31 mouse cellular contexts compared by ENCODE assay signal in genomic region chr10:80443575-80444278, GRCm38 (mm10). TPM values are rescaled to one million over a fixed set of nuclear protein-coding genes. Genes with fewer than 3 reads are reported as not detected.
DNase-seq lines count a peak whose midpoint lies in the region; ATAC-seq and TF ChIP-seq lines count a peak whose summit lies in the region.
"Had no signal": no experiment of that assay in that cellular context is flagged by ENCODE, and none has a peak within 500 bp of the region (broad histone marks: within the 10 kb centered on the region; RNA-seq: fewer than 3 reads in every experiment).

No protein-coding gene starts in this region.

- no peak overlapping the region for H3K4me2 ChIP-seq in embryonic facial prominence, embryonic 14.5 days (ENCODE audit: low read depth, low read length)
- no peak overlapping the region for H3K4me2 ChIP-seq in limb, embryonic 12.5 days
- H3K4me2 ChIP-seq in midbrain, embryonic 14.5 days (ENCODE audit: low read length), result no peak overlapping the region
- no peak overlapping the region for H3K4me2 ChIP-seq in midbrain, embryonic 16.5 days (ENCODE audit: low read length)
- H3K4me2 ChIP-seq: kidney, embryonic 15.5 days; limb, embryonic 15.5 days; lung, embryonic 14.5 days had no signal

- TF ChIP-seq CTCF in MEL (IDR thresholded peaks at IDR 0.05 in 2 of 3, conservative IDR thresholded peaks at IDR 0.05 in 1 of 3; ENCODE audit: control insufficient read depth in 1 of 3, insufficient read depth in 1 of 3, low read depth in 2 of 3, low read length in 3 of 3, poor library complexity in 1 of 3, severe bottlenecking in 1 of 3), result no peak

- no peaks in the 10 kb centered on the region for H3K79me2 ChIP-seq in MEL (ENCODE audit: control insufficient read depth, insufficient read depth, low read length, poor library complexity)

- no peak for ATAC-seq in embryonic facial prominence, embryonic 14.5 days (ENCODE audit: low read depth)
- no peak for ATAC-seq in limb, embryonic 12.5 days (ENCODE audit: insufficient number of reproducible peaks, insufficient read depth, low FRiP score, low TSS enrichment, low read depth)
- ATAC-seq in midbrain, embryonic 14.5 days (ENCODE audit: low FRiP score, low TSS enrichment), result no peak
- ATAC-seq in midbrain, embryonic 16.5 days, result no peak
- ATAC-seq: CD4-positive, CD25-positive, alpha-beta regulatory T cell, adult 4 months; forebrain, postnatal 0 days; Patski had no signal

- peaks cover 6% of the 10 kb centered on the region; the same call in 1 of the 2 replicates for H3K27me3 ChIP-seq in embryonic facial prominence, embryonic 14.5 days (replicated peaks; ENCODE audit: control insufficient read depth, insufficient read depth, low read length)
- peaks cover 44% of the 10 kb centered on the region for H3K27me3 ChIP-seq in embryonic facial prominence, embryonic 10.5 days (replicated peaks; ENCODE audit: low read depth, poor library complexity, severe bottlenecking)
- peaks cover 58% of the 10 kb centered on the region for H3K27me3 ChIP-seq in limb, embryonic 12.5 days
- peaks cover 50% of the 10 kb centered on the region for H3K27me3 ChIP-seq in limb, embryonic 10.5 days (ENCODE audit: low read depth, poor library complexity, severe bottlenecking)
- no peaks in the 10 kb centered on the region for H3K27me3 ChIP-seq in midbrain, embryonic 14.5 days (ENCODE audit: control insufficient read depth, insufficient read depth, low read length)
- no peaks in the 10 kb centered on the region; the same call in 1 of the 2 replicates for H3K27me3 ChIP-seq in midbrain, embryonic 16.5 days (ENCODE audit: control insufficient read depth, insufficient read depth, low read depth, low read length)
- no peaks in the 10 kb centered on the region for H3K27me3 ChIP-seq in MEL (ENCODE audit: control insufficient read depth in 1 of 2, insufficient read depth in 2 of 2, low read length in 2 of 2)
- H3K27me3 ChIP-seq: Patski had no signal

- no peaks in the 10 kb centered on the region for H3K36me3 ChIP-seq in embryonic facial prominence, embryonic 14.5 days (ENCODE audit: control insufficient read depth, insufficient read depth, low read length)
- no peaks in the 10 kb centered on the region for H3K36me3 ChIP-seq in embryonic facial prominence, embryonic 10.5 days (replicated peaks)
- no peaks in the 10 kb centered on the region for H3K36me3 ChIP-seq in limb, embryonic 12.5 days
- H3K36me3 ChIP-seq in limb, embryonic 10.5 days, result no peaks in the 10 kb centered on the region
- no peaks in the 10 kb centered on the region for H3K36me3 ChIP-seq in midbrain, embryonic 14.5 days (ENCODE audit: control insufficient read depth, insufficient read depth, low read length)
- H3K36me3 ChIP-seq in midbrain, embryonic 16.5 days (ENCODE audit: control insufficient read depth, insufficient read depth, low read length), result no peaks in the 10 kb centered on the region
- no peaks in the 10 kb centered on the region; a peak in 2 of 4 replicates for H3K36me3 ChIP-seq in MEL (ENCODE audit: control insufficient read depth in 1 of 2, insufficient read depth in 2 of 2, low read length in 2 of 2)
- H3K36me3 ChIP-seq: kidney, embryonic 15.5 days; limb, embryonic 15.5 days had no signal

- TF ChIP-seq RAD21 in MEL (IDR thresholded peaks at IDR 0.05; ENCODE audit: low read depth, low read length), result no peak

- no peaks in the 10 kb centered on the region for H3K9me3 ChIP-seq in embryonic facial prominence, embryonic 14.5 days (ENCODE audit: control insufficient read depth, low read length)
- no peaks in the 10 kb centered on the region for H3K9me3 ChIP-seq in embryonic facial prominence, embryonic 10.5 days
- no peaks in the 10 kb centered on the region for H3K9me3 ChIP-seq in limb, embryonic 12.5 days
- no peaks in the 10 kb centered on the region for H3K9me3 ChIP-seq in limb, embryonic 10.5 days (replicated peaks)
- H3K9me3 ChIP-seq in midbrain, embryonic 14.5 days (ENCODE audit: control insufficient read depth, low read length), result no peaks in the 10 kb centered on the region
- H3K9me3 ChIP-seq in midbrain, embryonic 16.5 days (replicated peaks; ENCODE audit: control insufficient read depth, low read length, poor library complexity, severe bottlenecking), result no peaks in the 10 kb centered on the region
- H3K9me3 ChIP-seq in MEL (replicated peaks; ENCODE audit: insufficient read depth, low read length), result no peaks in the 10 kb centered on the region
- H3K9me3 ChIP-seq: kidney, embryonic 15.5 days; limb, embryonic 15.5 days had no signal

- no peak overlapping the region for H3K27ac ChIP-seq in embryonic facial prominence, embryonic 14.5 days (replicated peaks; ENCODE audit: low read depth, low read length)
- H3K27ac ChIP-seq in embryonic facial prominence, embryonic 10.5 days (replicated peaks), result no peak overlapping the region
- H3K27ac ChIP-seq in limb, embryonic 12.5 days, result no peak overlapping the region
- no peak overlapping the region for H3K27ac ChIP-seq in limb, embryonic 10.5 days
- no peak overlapping the region for H3K27ac ChIP-seq in midbrain, embryonic 14.5 days (replicated peaks; ENCODE audit: low read depth, low read length)
- H3K27ac ChIP-seq in midbrain, embryonic 16.5 days (ENCODE audit: low read length), result no peak overlapping the region
- H3K27ac ChIP-seq in MEL (ENCODE audit: control insufficient read depth, low read depth, low read length), result no peak overlapping the region
- H3K27ac ChIP-seq: heart, adult 2 months; hindbrain, postnatal 0 days; kidney, embryonic 15.5 days; limb, embryonic 15.5 days had no signal

- H3K4me3 ChIP-seq in embryonic facial prominence, embryonic 14.5 days (ENCODE audit: low read depth, low read length), result no peak overlapping the region
- no peak overlapping the region for H3K4me3 ChIP-seq in embryonic facial prominence, embryonic 10.5 days
- H3K4me3 ChIP-seq in limb, embryonic 12.5 days (replicated peaks), result no peak overlapping the region
- no peak overlapping the region for H3K4me3 ChIP-seq in limb, embryonic 10.5 days
- no peak overlapping the region for H3K4me3 ChIP-seq in midbrain, embryonic 14.5 days (replicated peaks; ENCODE audit: low read depth, low read length)
- H3K4me3 ChIP-seq in midbrain, embryonic 16.5 days (ENCODE audit: low read depth, low read length), result no peak overlapping the region
- no peak overlapping the region for H3K4me3 ChIP-seq in MEL (ENCODE audit: control insufficient read depth in 1 of 2, insufficient read depth in 1 of 2, low read depth in 2 of 2, low read length in 2 of 2)
- H3K4me3 ChIP-seq: heart, adult 2 months; kidney, embryonic 15.5 days; limb, embryonic 15.5 days had no signal

- no peak for DNase-seq in embryonic facial prominence, embryonic 14.5 days (ENCODE audit: low spot score)
- DNase-seq in embryonic facial prominence, embryonic 10.5 days (ENCODE audit: low spot score), result no peak
- DNase-seq in limb, embryonic 10.5 days (ENCODE audit: low spot score), result no peak
- DNase-seq in midbrain, embryonic 14.5 days, result no peak
- DNase-seq in MEL (ENCODE audit: low read depth, low spot score), result no peak
- DNase-seq in gastrocnemius, postnatal 10 days, result no peak
- DNase-seq: adrenal gland, adult 8-10 months; cerebellum, adult 2 months; cerebellum, postnatal 36 days; forebrain, postnatal 0 days; gastrocnemius, postnatal 36 days; heart, adult 2 months; heart, postnatal 36 days; kidney, adult 11 months; kidney, postnatal 36 days; layer of hippocampus, postnatal 36 days; right cerebral cortex, postnatal 25 days; thymus, adult 18-20 months; thymus, postnatal 36 days had no signal

- 0 out of 2 replicates have a peak overlapping the region, but pooled peaks have one; percentile 14 for H3K9ac ChIP-seq in embryonic facial prominence, embryonic 14.5 days (ENCODE audit: low read depth, low read length)
- H3K9ac ChIP-seq in limb, embryonic 12.5 days (replicated peaks), result 0 out of 2 replicates have a peak overlapping the region, but pooled peaks have one; percentile 23
- H3K9ac ChIP-seq in midbrain, embryonic 14.5 days (replicated peaks; ENCODE audit: low read length), result 0 out of 2 replicates have a peak overlapping the region, but pooled peaks have one; percentile 29
- no peak overlapping the region for H3K9ac ChIP-seq in midbrain, embryonic 16.5 days (ENCODE audit: low read depth, low read length)
- no peak overlapping the region for H3K9ac ChIP-seq in MEL (ENCODE audit: control insufficient read depth, low read depth, low read length, poor library complexity, severe bottlenecking)
- H3K9ac ChIP-seq: forebrain, postnatal 0 days; kidney, embryonic 15.5 days; limb, embryonic 15.5 days; lung, embryonic 14.5 days had no signal

- H3K4me1 ChIP-seq in embryonic facial prominence, embryonic 14.5 days (ENCODE audit: control insufficient read depth, insufficient read depth, low read length), result no peaks in the 10 kb centered on the region
- peaks cover 12% of the 10 kb centered on the region; the same call in 1 of the 2 replicates for H3K4me1 ChIP-seq in embryonic facial prominence, embryonic 10.5 days
- peaks cover 6% of the 10 kb centered on the region; the same call in 1 of the 2 replicates for H3K4me1 ChIP-seq in limb, embryonic 12.5 days (replicated peaks)
- H3K4me1 ChIP-seq in limb, embryonic 10.5 days, result peaks cover 5% of the 10 kb centered on the region
- H3K4me1 ChIP-seq in midbrain, embryonic 14.5 days (ENCODE audit: control insufficient read depth, insufficient read depth, low read length), result no peaks in the 10 kb centered on the region
- H3K4me1 ChIP-seq in midbrain, embryonic 16.5 days (ENCODE audit: control insufficient read depth, insufficient read depth, low read length), result no peaks in the 10 kb centered on the region
- H3K4me1 ChIP-seq in MEL (ENCODE audit: control insufficient read depth in 1 of 2, insufficient read depth in 2 of 2, low read length in 2 of 2), result peaks cover 6 to 19% of the 10 kb centered on the region in 2 experiments

- WGBS in embryonic facial prominence, embryonic 14.5 days, result 80% methylated on average over 8 of the region's 8 CpGs
- WGBS in embryonic facial prominence, embryonic 10.5 days, result 85% methylated on average over 7 of the region's 8 CpGs
- WGBS in limb, embryonic 12.5 days, result 81% methylated on average over 8 of the region's 8 CpGs
- 86% methylated on average over 7 of the region's 8 CpGs for WGBS in limb, embryonic 10.5 days
- 85% methylated on average over 7 of the region's 8 CpGs for WGBS in midbrain, embryonic 14.5 days
- 75% methylated on average over 8 of the region's 8 CpGs for WGBS in midbrain, embryonic 16.5 days

- TF ChIP-seq POLR2A in MEL (IDR thresholded peaks at IDR 0.05; ENCODE audit: control insufficient read depth in 1 of 2, insufficient read depth in 1 of 2, low read depth in 1 of 2, low read length in 2 of 2, poor library complexity in 1 of 2), result no peak

- no peak for TF ChIP-seq EP300 in MEL (IDR thresholded peaks at IDR 0.05; ENCODE audit: low read depth in 1 of 2, low read length in 2 of 2)

RNA-seq across cellular contexts. Expression of gene Tcf3, which starts 10.3 kb away (rescaled TPM):
- polyA plus RNA-seq in embryonic facial prominence, embryonic 14.5 days (2014; fragmentation: Nextera tagmentation; extraction: Ambion mirVana), result 93.7 and 112 TPM in 2 replicates
- 225 and 235 TPM in 2 replicates for polyA plus RNA-seq in embryonic facial prominence, embryonic 10.5 days (2016; fragmentation: Nextera tagmentation; extraction: Ambion mirVana)
- polyA plus RNA-seq in limb, embryonic 12.5 days (2016; fragmentation: Nextera tagmentation; extraction: Ambion mirVana), result 247 and 274 TPM in 2 replicates
- polyA plus RNA-seq in limb, embryonic 10.5 days (2016; fragmentation: Nextera tagmentation; extraction: Ambion mirVana), result 260 and 283 TPM in 2 replicates
- 49.8 and 60.4 TPM in 2 replicates for polyA plus RNA-seq in midbrain, embryonic 14.5 days (2014; fragmentation: Nextera tagmentation; extraction: Ambion mirVana)
- 30.2 and 35.2 TPM in 2 replicates for polyA plus RNA-seq in midbrain, embryonic 16.5 days (2015; fragmentation: Nextera tagmentation; extraction: Ambion mirVana)
- total RNA-seq in MEL (2012; rRNA removed), result 113 and 125 TPM in 2 replicates
- 100 to 1,000 TPM in 1 of 2 experiments, not detected in 1; 258 TPM for polyA plus RNA-seq in MEL (2012; ENCODE audit: insufficient read depth in 1 of 2, insufficient read length in 2 of 2, low read depth in 1 of 2, low replicate concordance in 2 of 2, missing spikeins in 1 of 2)
- 10 to 100 TPM; 33.0 to 43.2 TPM for total RNA-seq in gastrocnemius, postnatal 10 days (2021)

RNA-seq across cellular contexts. Expression of gene Uqcr11, which starts 37.1 kb away (rescaled TPM):
- polyA plus RNA-seq in embryonic facial prominence, embryonic 14.5 days (2014; fragmentation: Nextera tagmentation; extraction: Ambion mirVana), result 751 and 879 TPM in 2 replicates
- 615 and 629 TPM in 2 replicates for polyA plus RNA-seq in embryonic facial prominence, embryonic 10.5 days (2016; fragmentation: Nextera tagmentation; extraction: Ambion mirVana)
- 416 and 437 TPM in 2 replicates for polyA plus RNA-seq in limb, embryonic 12.5 days (2016; fragmentation: Nextera tagmentation; extraction: Ambion mirVana)
- 651 and 677 TPM in 2 replicates for polyA plus RNA-seq in limb, embryonic 10.5 days (2016; fragmentation: Nextera tagmentation; extraction: Ambion mirVana)
- polyA plus RNA-seq in midbrain, embryonic 14.5 days (2014; fragmentation: Nextera tagmentation; extraction: Ambion mirVana), result 532 and 742 TPM in 2 replicates
- 455 and 532 TPM in 2 replicates for polyA plus RNA-seq in midbrain, embryonic 16.5 days (2015; fragmentation: Nextera tagmentation; extraction: Ambion mirVana)
- total RNA-seq in MEL (2012; rRNA removed), result 879 and 935 TPM in 2 replicates
- 100 to 1,000 TPM in 1 of 2 experiments, not detected in 1; 481 TPM for polyA plus RNA-seq in MEL (2012; ENCODE audit: insufficient read depth in 1 of 2, insufficient read length in 2 of 2, low read depth in 1 of 2, low replicate concordance in 2 of 2, missing spikeins in 1 of 2)
- total RNA-seq in gastrocnemius, postnatal 10 days (2021), result 100 to 1,000 TPM; 725 to 806 TPM

RNA-seq across cellular contexts. Expression of gene Mbd3, which starts 44.4 kb away (rescaled TPM):
- 164 and 186 TPM in 2 replicates for polyA plus RNA-seq in embryonic facial prominence, embryonic 14.5 days (2014; fragmentation: Nextera tagmentation; extraction: Ambion mirVana)
- polyA plus RNA-seq in embryonic facial prominence, embryonic 10.5 days (2016; fragmentation: Nextera tagmentation; extraction: Ambion mirVana), result 371 and 377 TPM in 2 replicates
- polyA plus RNA-seq in limb, embryonic 12.5 days (2016; fragmentation: Nextera tagmentation; extraction: Ambion mirVana), result 361 and 364 TPM in 2 replicates
- 453 and 469 TPM in 2 replicates for polyA plus RNA-seq in limb, embryonic 10.5 days (2016; fragmentation: Nextera tagmentation; extraction: Ambion mirVana)
- polyA plus RNA-seq in midbrain, embryonic 14.5 days (2014; fragmentation: Nextera tagmentation; extraction: Ambion mirVana), result 166 and 208 TPM in 2 replicates
- 174 and 188 TPM in 2 replicates for polyA plus RNA-seq in midbrain, embryonic 16.5 days (2015; fragmentation: Nextera tagmentation; extraction: Ambion mirVana)
- 81.4 and 86.9 TPM in 2 replicates for total RNA-seq in MEL (2012; rRNA removed)
- 100 to 1,000 TPM in 1 of 2 experiments, not detected in 1; 289 TPM for polyA plus RNA-seq in MEL (2012; ENCODE audit: insufficient read depth in 1 of 2, insufficient read length in 2 of 2, low read depth in 1 of 2, low replicate concordance in 2 of 2, missing spikeins in 1 of 2)
- total RNA-seq in gastrocnemius, postnatal 10 days (2021), result 100 to 1,000 TPM; 107 to 120 TPM

RNA-seq across cellular contexts. Expression of gene Onecut3, which starts 50.9 kb away (rescaled TPM):
- polyA plus RNA-seq in embryonic facial prominence, embryonic 14.5 days (2014; fragmentation: Nextera tagmentation; extraction: Ambion mirVana), result not detected in 2 replicates
- polyA plus RNA-seq in embryonic facial prominence, embryonic 10.5 days (2016; fragmentation: Nextera tagmentation; extraction: Ambion mirVana), result 0.17 and 0.58 TPM in 2 replicates
- not detected in 2 replicates for polyA plus RNA-seq in limb, embryonic 12.5 days (2016; fragmentation: Nextera tagmentation; extraction: Ambion mirVana)
- not detected in 2 replicates for polyA plus RNA-seq in limb, embryonic 10.5 days (2016; fragmentation: Nextera tagmentation; extraction: Ambion mirVana)
- polyA plus RNA-seq in midbrain, embryonic 14.5 days (2014; fragmentation: Nextera tagmentation; extraction: Ambion mirVana), result 2.2 and 2.4 TPM in 2 replicates
- 1.2 and 1.6 TPM in 2 replicates for polyA plus RNA-seq in midbrain, embryonic 16.5 days (2015; fragmentation: Nextera tagmentation; extraction: Ambion mirVana)
- total RNA-seq in MEL (2012; rRNA removed), result not detected in 2 replicates
- not detected for polyA plus RNA-seq in MEL (2012; ENCODE audit: insufficient read depth in 1 of 2, insufficient read length in 2 of 2, low read depth in 1 of 2, low replicate concordance in 2 of 2, missing spikeins in 1 of 2)
- not detected for total RNA-seq in gastrocnemius, postnatal 10 days (2021)
- total RNA-seq: adrenal gland, adult 8-10 months; ES-E14; gastrocnemius, postnatal 36 days; heart, postnatal 36 days; left cerebral cortex, postnatal 10 days; megakaryocyte-erythroid progenitor cell, adult 5-6 weeks had no signal
- polyA plus RNA-seq: CD4-positive, CD25-positive, alpha-beta regulatory T cell, adult 4 months; heart, embryonic 14.5 days; kidney, embryonic 15.5 days; limb, embryonic 15.5 days; lung, embryonic 14.5 days; Patski had no signal

RNA-seq across cellular contexts. Expression of gene Mex3d, which starts 56.3 kb away (rescaled TPM):
- 6.2 and 6.4 TPM in 2 replicates for polyA plus RNA-seq in embryonic facial prominence, embryonic 14.5 days (2014; fragmentation: Nextera tagmentation; extraction: Ambion mirVana)
- polyA plus RNA-seq in embryonic facial prominence, embryonic 10.5 days (2016; fragmentation: Nextera tagmentation; extraction: Ambion mirVana), result 6.4 and 7.1 TPM in 2 replicates
- polyA plus RNA-seq in limb, embryonic 12.5 days (2016; fragmentation: Nextera tagmentation; extraction: Ambion mirVana), result 12.5 and 15.2 TPM in 2 replicates
- polyA plus RNA-seq in limb, embryonic 10.5 days (2016; fragmentation: Nextera tagmentation; extraction: Ambion mirVana), result 7.2 and 7.5 TPM in 2 replicates
- polyA plus RNA-seq in midbrain, embryonic 14.5 days (2014; fragmentation: Nextera tagmentation; extraction: Ambion mirVana), result 17.3 and 28.2 TPM in 2 replicates
- polyA plus RNA-seq in midbrain, embryonic 16.5 days (2015; fragmentation: Nextera tagmentation; extraction: Ambion mirVana), result 13.6 and 15.0 TPM in 2 replicates
- 14.1 and 15.6 TPM in 2 replicates for total RNA-seq in MEL (2012; rRNA removed)
- polyA plus RNA-seq in MEL (2012; ENCODE audit: insufficient read depth in 1 of 2, insufficient read length in 2 of 2, low read depth in 1 of 2, low replicate concordance in 2 of 2, missing spikeins in 1 of 2), result 10 to 100 TPM in 1 of 2 experiments, not detected in 1; 18.8 TPM
- total RNA-seq in gastrocnemius, postnatal 10 days (2021), result 10 to 100 TPM in 1 of 2 experiments, 1 to 10 TPM in 1; 8.9 to 12.2 TPM

Comparison
In these comparisons a context has a peak if more than half of its experiments do, and no peak if none do; other contexts are left out.
1. H3K9ac ChIP-seq: peak in embryonic facial prominence, embryonic 14.5 days (single experiment), limb, embryonic 12.5 days (single experiment) and midbrain, embryonic 14.5 days (single experiment); none in midbrain, embryonic 16.5 days (single experiment) and MEL (single experiment).